Mouse (Mus musculus): ENCODE measurements around the gene Nlrc5.

- TF ChIP-seq POLR2A (IDR thresholded peaks at IDR 0.05; ENCODE audit: control insufficient read depth in 1 of 2, insufficient read depth in 1 of 2, low read depth in 1 of 2, low read length in 2 of 2, poor library complexity in 1 of 2) (no peak), MAX (IDR thresholded peaks at IDR 0.05; ENCODE audit: low read length) (no peak), USF2 (IDR thresholded peaks at IDR 0.05; ENCODE audit: borderline replicate concordance in 1 of 2, insufficient read depth in 1 of 2, low read depth in 1 of 2, low read length in 2 of 2) (no peak), EP300 (IDR thresholded peaks at IDR 0.05; ENCODE audit: low read depth in 1 of 2, low read length in 2 of 2) (no peak)
Measured at GRCm38 (mm10) chr8:94527178-94527577, 93.0 kb downstream of the Nlrc5 start.
